Mouse (Mus musculus): Measurements from ENCODE around the gene Lrrc43. TPM values are rescaled to one million over a fixed set of nuclear protein-coding genes. Genes with fewer than 3 reads are reported as not detected.

Lrrc43 gene
- 0.19 TPM in 1 of 2 replicates, not detected in the other for polyA plus RNA-seq (2016; fragmentation: Nextera tagmentation; extraction: Ambion mirVana)

DNA sequence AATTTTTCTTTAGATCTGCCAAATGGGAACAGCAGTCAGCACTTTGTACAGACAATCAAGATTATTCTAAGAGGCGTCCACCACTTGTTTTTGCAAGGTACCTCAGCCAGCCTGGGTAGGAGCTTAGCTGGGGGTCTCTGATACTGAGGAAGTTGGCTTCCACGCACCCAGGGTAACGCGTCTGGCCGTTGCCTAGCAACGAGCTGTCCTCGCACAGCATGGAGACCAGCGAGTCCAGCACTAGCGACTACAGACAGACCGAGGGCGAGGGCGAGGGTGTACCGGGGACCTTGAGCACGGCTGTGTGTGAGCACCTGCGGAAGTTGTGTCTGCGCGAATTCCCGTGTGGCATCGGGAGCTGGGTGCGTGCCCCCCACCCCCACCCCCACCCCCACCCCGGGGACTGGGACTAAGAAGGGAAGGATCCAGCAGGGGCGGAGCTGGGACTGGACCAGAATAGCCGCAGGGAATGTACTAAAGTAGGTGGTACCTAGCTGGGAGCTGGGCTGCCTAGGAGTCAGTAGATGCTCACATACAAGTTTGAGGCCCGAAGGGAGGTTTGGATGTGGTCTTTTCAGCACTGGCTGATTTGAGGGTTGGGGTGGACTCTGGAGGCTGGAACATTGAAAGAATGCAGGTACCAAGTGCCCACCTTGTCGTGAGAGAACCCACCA is at the start of gene Lrrc43, which contains the start of gene Il31:
TSS of gene Lrrc43 (plus strand) at position 194 of the 674 bp plus-strand sequence.
TSS of gene Il31 (minus strand) at position 378 of the 674 bp plus-strand sequence.
- Histone ChIP-seq H3K4me1 (peaks cover 14% of the 10 kb centered on the region), H3K36me3 (replicated peaks) (no peaks in the 10 kb centered on the region), H3K27ac (replicated peaks) (no peak within 1 kb of the TSS; the same call in 1 of the 2 replicates), H3K27me3 (replicated peaks; ENCODE audit: low read depth, poor library complexity, severe bottlenecking) (peaks cover 6% of the 10 kb centered on the region; the same call in 1 of the 2 replicates), H3K9me3 (no peaks in the 10 kb centered on the region), H3K4me3 (peak within 1 kb of the TSS; percentile 51)
- peak; percentile 67 for DNase-seq (ENCODE audit: low spot score)
- WGBS = 9% methylated on average over 25 of the region's 25 CpGs

DNA sequence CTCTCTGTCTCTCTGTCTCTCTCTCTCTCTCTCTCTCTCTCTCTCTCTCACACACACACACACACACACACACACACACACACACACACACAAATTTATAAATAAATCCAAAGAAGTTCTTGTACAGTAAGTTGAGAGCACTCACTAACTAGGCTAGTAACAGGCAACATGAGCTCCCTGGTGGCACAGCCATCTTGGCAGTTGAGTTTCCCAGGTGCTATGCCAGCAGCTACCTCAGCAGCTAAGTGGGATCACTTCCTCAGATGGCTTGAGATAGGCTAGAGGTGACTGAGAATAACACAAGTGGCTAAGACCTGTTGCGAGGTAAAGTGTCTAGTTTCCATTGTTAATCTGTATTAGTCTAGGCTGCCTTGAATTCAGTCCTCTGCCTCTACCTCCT is 49.8 kb upstream of the Lrrc43 start:
- WGBS = 94% methylated on average over 1 of the region's 1 CpGs
- DNase-seq (ENCODE audit: low spot score) = no peak
- H3K9me3 ChIP-seq = no peaks in the 10 kb centered on the region
- H3K27me3 ChIP-seq (replicated peaks; ENCODE audit: low read depth, poor library complexity, severe bottlenecking) = no peaks in the 10 kb centered on the region
- H3K36me3 ChIP-seq (replicated peaks) = peaks cover 37% of the 10 kb centered on the region
- peaks cover 12% of the 10 kb centered on the region for H3K4me1 ChIP-seq
- no peak overlapping the region for H3K27ac ChIP-seq (replicated peaks)
- no peak overlapping the region for H3K4me3 ChIP-seq

DNA sequence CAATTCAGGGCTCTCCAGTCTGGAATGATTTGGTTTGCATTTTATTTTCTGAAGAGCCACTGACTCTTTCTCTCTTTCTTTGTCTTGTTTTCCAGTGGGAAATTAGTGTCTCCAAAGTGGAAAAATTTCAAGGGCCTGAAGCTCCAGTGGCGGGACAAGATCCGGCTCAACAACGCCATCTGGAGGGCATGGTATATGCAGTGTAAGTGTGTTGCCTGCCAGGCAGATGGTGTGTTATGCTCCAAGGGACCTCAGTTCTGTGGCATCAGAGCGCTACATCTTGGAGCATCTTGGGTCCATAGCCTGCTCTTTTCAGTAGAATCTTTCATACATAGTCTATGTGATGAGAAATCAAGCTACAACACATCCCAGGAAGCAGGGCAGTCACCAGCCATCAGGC is 49.2 kb upstream of the Lrrc43 start:
- H3K27me3 ChIP-seq (replicated peaks; ENCODE audit: low read depth, poor library complexity, severe bottlenecking) = no peaks in the 10 kb centered on the region
- H3K27ac ChIP-seq (replicated peaks) = no peak overlapping the region
- peaks cover 41% of the 10 kb centered on the region for H3K36me3 ChIP-seq (replicated peaks)
- no peaks in the 10 kb centered on the region for H3K9me3 ChIP-seq
- DNase-seq (ENCODE audit: low spot score) = peak; percentile 20
- peaks cover 12% of the 10 kb centered on the region for H3K4me1 ChIP-seq
- 76% methylated on average over 4 of the region's 4 CpGs for WGBS
- no peak overlapping the region for H3K4me3 ChIP-seq

DNA sequence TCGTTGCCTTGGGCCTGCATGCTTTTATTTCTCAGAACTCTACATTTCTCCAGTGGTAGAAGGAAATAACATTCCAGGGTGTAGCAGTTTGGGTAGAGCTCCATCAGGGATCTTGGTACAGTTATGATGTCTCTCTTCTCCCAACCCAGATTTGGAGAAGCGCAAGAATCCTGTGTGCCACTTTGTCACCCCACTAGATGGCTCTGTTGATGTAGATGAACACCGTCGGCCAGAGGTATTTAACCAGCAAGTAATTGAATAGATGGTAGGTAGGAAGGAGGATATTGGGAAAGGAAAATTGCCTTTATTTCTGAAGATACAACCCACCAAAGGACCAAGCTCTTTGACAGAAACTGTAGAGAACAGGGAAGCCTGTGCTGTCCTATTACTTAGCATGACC is 48.4 kb upstream of the Lrrc43 start:
- Histone ChIP-seq H3K27me3 (replicated peaks; ENCODE audit: low read depth, poor library complexity, severe bottlenecking) (no peaks in the 10 kb centered on the region), H3K27ac (replicated peaks) (no peak overlapping the region), H3K36me3 (replicated peaks) (peaks cover 49% of the 10 kb centered on the region), H3K9me3 (no peaks in the 10 kb centered on the region), H3K4me1 (peaks cover 11% of the 10 kb centered on the region), H3K4me3 (no peak overlapping the region)
- 75% methylated on average over 4 of the region's 4 CpGs for WGBS
- no peak for DNase-seq (ENCODE audit: low spot score)

DNA sequence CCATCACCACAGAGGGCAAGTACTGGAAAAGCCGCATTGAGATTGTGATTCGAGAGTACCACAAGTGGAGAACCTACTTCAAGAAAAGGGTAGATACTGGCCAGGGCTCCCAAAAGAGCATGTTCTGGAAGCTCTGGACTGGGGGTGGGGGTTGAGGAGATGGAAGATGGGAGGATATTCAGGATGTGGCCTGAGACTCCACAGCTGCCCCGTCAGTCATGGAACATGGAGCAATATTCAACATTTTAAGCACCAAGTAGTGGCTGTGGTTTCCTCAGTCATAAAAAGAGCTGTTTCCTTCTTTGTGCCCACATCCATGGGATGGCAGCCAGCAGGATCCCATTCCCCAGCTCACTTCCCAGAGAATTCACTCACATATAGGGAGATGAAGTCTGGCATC is 46.8 kb upstream of the Lrrc43 start:
- peaks cover 65% of the 10 kb centered on the region for H3K36me3 ChIP-seq (replicated peaks)
- H3K9me3 ChIP-seq = no peaks in the 10 kb centered on the region
- no peak for DNase-seq (ENCODE audit: low spot score)
- H3K27ac ChIP-seq (replicated peaks) = no peak overlapping the region
- WGBS = 95% methylated on average over 3 of the region's 3 CpGs
- no peak overlapping the region for H3K4me3 ChIP-seq
- no peaks in the 10 kb centered on the region for H3K4me1 ChIP-seq
- H3K27me3 ChIP-seq (replicated peaks; ENCODE audit: low read depth, poor library complexity, severe bottlenecking) = no peaks in the 10 kb centered on the region

DNA sequence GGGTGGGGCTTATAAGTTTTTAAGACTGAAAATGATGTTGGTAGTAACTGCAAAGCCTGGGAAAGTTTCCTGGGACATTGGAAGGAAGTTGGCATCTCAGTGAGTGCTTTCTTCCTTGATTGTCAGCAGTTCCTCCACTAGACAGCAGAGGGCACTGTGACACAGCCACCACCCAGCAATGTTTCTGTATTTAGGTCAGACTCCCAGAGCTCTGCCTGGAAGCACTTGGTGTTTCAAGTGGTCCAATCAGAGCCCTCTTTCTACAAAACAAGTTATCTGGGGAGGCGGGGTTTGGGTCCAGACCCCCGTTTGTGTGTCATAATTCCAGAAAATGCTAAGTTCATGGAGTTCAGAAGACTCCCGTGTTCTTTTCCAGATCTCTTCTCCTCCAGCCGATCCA is 45.0 kb upstream of the Lrrc43 start:
- no peaks in the 10 kb centered on the region for H3K27me3 ChIP-seq (replicated peaks; ENCODE audit: low read depth, poor library complexity, severe bottlenecking)
- WGBS = 49% methylated on average over 4 of the region's 4 CpGs

DNA sequence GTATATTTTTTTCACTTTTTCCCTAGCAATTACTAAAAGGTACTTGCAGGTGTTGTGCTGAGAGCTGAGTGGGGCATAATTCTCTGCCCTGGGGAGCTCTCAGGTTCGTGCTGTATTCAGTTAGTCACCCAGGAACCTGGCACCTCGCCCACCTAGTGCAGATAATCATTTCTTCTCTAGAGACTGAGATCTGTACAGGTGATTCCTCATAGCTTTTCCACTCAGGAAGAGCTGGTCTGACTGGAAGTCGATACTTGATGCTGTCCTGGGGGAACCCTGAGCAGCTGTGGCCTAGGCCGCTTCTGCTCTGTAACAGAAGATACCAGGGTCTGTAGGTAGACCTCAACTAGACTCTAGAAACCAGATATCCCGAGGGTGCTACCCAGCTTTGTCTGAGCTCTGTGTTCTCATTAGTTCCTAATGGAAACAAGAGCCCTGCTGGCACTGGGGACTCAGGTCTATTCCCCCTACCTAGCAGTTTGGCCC is 44.2 kb upstream of the Lrrc43 start:
- Histone ChIP-seq H3K27me3 (replicated peaks; ENCODE audit: low read depth, poor library complexity, severe bottlenecking) (no peaks in the 10 kb centered on the region), H3K4me1 (peaks cover 14% of the 10 kb centered on the region), H3K27ac (replicated peaks) (no peak overlapping the region), H3K36me3 (replicated peaks) (peaks cover 90% of the 10 kb centered on the region), H3K4me3 (no peak overlapping the region), H3K9me3 (no peaks in the 10 kb centered on the region)
- no peak for DNase-seq (ENCODE audit: low spot score)
- 91% methylated on average over 5 of the region's 5 CpGs for WGBS

More for the DNA sequence above, 45.0 kb upstream of the Lrrc43 start:
- peaks cover 8% of the 10 kb centered on the region for H3K4me1 ChIP-seq
- H3K9me3 ChIP-seq = no peaks in the 10 kb centered on the region
- DNase-seq (ENCODE audit: low spot score) = peak; percentile 77
- peaks cover 82% of the 10 kb centered on the region for H3K36me3 ChIP-seq (replicated peaks)
- no peak overlapping the region for H3K4me3 ChIP-seq
- H3K27ac ChIP-seq (replicated peaks) = no peak overlapping the region

DNA sequence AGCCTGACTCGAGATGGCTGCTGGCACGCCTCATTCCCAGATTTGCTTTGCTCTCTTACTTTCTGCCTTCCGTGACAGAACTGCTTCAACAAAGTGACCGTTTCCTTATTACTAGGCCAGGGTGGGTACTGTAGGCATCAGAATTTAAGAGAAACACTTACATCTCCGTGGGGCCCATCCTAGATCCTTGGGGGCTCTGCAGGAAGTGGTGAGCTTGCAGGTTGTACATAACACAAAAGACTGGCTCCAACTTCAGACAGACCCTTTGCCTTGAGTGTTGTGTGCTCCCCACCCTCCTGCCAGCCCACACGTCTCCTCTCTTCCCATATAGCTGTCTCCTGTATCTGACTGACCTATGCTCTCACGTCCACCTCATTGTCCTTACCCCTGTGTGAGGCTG is 37.2 kb upstream of the Lrrc43 start:
- Histone ChIP-seq H3K36me3 (replicated peaks) (peaks cover 93% of the 10 kb centered on the region), H3K9me3 (no peaks in the 10 kb centered on the region), H3K27ac (replicated peaks) (no peak overlapping the region), H3K27me3 (replicated peaks; ENCODE audit: low read depth, poor library complexity, severe bottlenecking) (no peaks in the 10 kb centered on the region), H3K4me3 (no peak overlapping the region), H3K4me1 (peaks cover 14% of the 10 kb centered on the region)
- no peak for DNase-seq (ENCODE audit: low spot score)
- WGBS = 93% methylated on average over 7 of the region's 7 CpGs

DNA sequence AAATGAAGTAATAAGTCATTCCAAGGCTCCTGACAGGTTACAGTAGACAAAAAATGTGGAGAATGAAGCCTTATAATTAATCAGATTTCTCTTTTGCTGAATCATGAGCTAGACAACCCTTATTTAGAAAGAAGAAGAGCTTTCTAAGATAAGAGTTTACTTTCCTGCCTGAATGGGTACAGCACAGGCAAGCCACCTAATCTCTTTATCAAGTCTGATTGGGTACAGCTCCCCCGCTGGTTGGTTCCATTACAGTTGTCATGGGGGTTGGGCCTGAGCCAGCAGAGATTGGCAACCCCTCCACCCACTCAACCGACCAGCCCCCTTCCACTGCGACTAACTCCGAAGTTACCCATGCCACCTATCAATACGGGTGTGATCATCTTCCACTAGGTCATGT is 27.7 kb upstream of the Lrrc43 start:
- WGBS = 64% methylated on average over 5 of the region's 5 CpGs
- no peak overlapping the region for H3K27ac ChIP-seq (replicated peaks)
- no peaks in the 10 kb centered on the region for H3K27me3 ChIP-seq (replicated peaks; ENCODE audit: low read depth, poor library complexity, severe bottlenecking)
- DNase-seq (ENCODE audit: low spot score) = no peak
- H3K9me3 ChIP-seq = no peaks in the 10 kb centered on the region
- H3K36me3 ChIP-seq (replicated peaks) = peaks cover 6% of the 10 kb centered on the region; the same call in 1 of the 2 replicates
- H3K4me1 ChIP-seq = no peaks in the 10 kb centered on the region
- H3K4me3 ChIP-seq = no peak overlapping the region

DNA sequence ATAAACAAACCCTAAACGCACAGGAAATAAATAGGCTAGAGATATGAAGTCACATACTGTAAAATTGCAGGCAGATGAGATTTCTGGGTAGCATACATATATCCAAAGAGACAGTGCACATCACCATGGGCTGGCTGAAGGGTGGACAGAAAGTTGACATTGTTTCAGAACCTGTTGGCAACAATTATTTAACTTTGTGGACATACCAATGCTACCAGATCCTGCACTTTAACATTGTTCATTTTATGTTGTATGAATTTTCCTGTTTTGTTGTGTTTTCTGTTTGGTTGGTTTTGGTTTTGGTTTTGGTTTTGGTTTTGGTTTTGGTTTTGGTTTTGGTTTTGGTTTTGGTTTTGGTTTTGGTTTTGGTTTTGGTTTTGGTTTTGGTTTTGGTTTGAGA is 24.5 kb upstream of the Lrrc43 start:
- Histone ChIP-seq H3K4me1 (no peaks in the 10 kb centered on the region), H3K4me3 (no peak overlapping the region), H3K9me3 (no peaks in the 10 kb centered on the region), H3K27me3 (replicated peaks; ENCODE audit: low read depth, poor library complexity, severe bottlenecking) (no peaks in the 10 kb centered on the region), H3K36me3 (replicated peaks) (no peaks in the 10 kb centered on the region), H3K27ac (replicated peaks) (no peak overlapping the region)
- WGBS = 85% methylated on average over 1 of the region's 1 CpGs
- DNase-seq (ENCODE audit: low spot score) = no peak

DNA sequence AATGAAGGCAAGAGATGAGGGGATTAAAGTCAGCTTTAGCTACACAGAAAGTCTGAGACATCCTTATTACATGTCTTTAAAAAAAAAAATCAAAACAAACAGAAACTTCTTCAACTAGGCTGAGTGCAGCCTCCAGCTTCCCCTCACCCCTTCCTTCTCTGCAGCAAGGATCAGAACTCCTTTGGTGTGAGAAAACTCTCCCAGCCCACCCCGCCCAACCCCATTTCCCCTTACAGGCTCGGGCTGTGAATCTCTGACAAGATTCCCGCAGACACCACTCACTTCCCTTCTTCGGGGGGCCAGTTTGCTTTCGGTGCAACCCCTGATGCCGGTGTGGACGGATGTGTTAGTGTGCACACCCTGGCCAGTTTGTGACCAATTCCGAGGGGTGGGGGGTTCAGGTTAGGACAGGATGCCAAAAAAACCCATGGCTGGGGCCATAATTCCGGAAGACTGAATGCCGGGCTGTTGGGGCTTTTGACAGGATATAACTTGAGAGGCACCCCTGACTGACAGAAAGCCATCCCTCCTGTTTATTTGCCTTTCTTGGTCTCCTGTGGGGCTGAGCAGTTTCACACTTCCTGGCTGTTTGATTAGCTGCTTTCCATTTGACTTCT is 18.2 kb upstream of the Lrrc43 start:
- Histone ChIP-seq H3K27ac (replicated peaks) (no peak overlapping the region), H3K27me3 (replicated peaks; ENCODE audit: low read depth, poor library complexity, severe bottlenecking) (no peaks in the 10 kb centered on the region), H3K9me3 (no peaks in the 10 kb centered on the region), H3K4me3 (0 out of 2 replicates have a peak overlapping the region, but pooled peaks have one; percentile 4), H3K36me3 (replicated peaks) (no peaks in the 10 kb centered on the region), H3K4me1 (no peaks in the 10 kb centered on the region)
- no peak for DNase-seq (ENCODE audit: low spot score)
- WGBS = 54% methylated on average over 10 of the region's 10 CpGs

DNA sequence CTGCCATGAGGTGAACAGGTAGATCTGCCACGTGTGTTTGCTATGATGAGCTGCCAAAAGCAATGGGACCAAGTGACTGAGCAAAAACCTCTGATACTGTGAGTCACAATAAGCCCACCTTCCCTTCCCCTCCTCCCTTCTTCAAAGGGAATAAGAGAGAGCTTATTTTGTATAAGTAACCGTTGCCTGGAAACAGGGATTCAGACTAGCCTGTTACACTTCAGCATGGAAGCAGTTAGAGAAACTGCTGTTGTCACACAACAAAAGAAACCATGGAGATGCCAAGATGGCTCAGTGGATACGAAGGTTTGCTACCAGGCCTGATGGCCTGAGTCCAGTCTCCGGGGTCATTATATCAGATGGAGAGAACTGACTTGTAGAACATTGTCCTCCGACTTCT is 15.3 kb upstream of the Lrrc43 start:
- no peaks in the 10 kb centered on the region for H3K9me3 ChIP-seq
- no peaks in the 10 kb centered on the region for H3K4me1 ChIP-seq
- no peak overlapping the region for H3K27ac ChIP-seq (replicated peaks)
- H3K36me3 ChIP-seq (replicated peaks) = no peaks in the 10 kb centered on the region
- H3K4me3 ChIP-seq = no peak overlapping the region
- DNase-seq (ENCODE audit: low spot score) = no peak
- 83% methylated on average over 5 of the region's 5 CpGs for WGBS
- H3K27me3 ChIP-seq (replicated peaks; ENCODE audit: low read depth, poor library complexity, severe bottlenecking) = no peaks in the 10 kb centered on the region

Data from embryonic facial prominence, embryonic 10.5 days (tissue).